Mouse (Mus musculus) stomach, postnatal 0 days (tissue): ENCODE results near the gene Tubb4a.

Source experiments
- CTCF ChIP-seq: IDR thresholded peaks from 2 replicates; pipeline ENCODE4 v1.5.1; 2016; ENCODE audit warnings: antibody characterized with exemption, low read depth, mild to moderate bottlenecking, moderate library complexity
- EP300 ChIP-seq: optimal IDR thresholded peaks from 2 replicates; pipeline ENCODE3; 2016; ENCODE audit warnings: antibody characterized with exemption

GRCm38 (mm10) chr17:57058891-57059485 lies 28.6 kb downstream of the Tubb4a start, which contains the start of gene Crb3:
- TF ChIP-seq CTCF (no peak), EP300 (no peak)
